Mouse (Mus musculus) kidney, postnatal 25 days (tissue): ENCODE data around the gene Gemin6.
"Not testable (repeated sequence)": the region's sequence is repeated elsewhere in the genome, so short reads cannot be mapped to it uniquely, and the experiment has no call there.

Experiments used
- DNase-seq, 2 experiments: peaks; one replicate each; pipeline ENCODE4 v3.0.0; 2021; ENCODE audit warnings: mixed read lengths in 2 of 2

Gemin6 gene

DNA sequence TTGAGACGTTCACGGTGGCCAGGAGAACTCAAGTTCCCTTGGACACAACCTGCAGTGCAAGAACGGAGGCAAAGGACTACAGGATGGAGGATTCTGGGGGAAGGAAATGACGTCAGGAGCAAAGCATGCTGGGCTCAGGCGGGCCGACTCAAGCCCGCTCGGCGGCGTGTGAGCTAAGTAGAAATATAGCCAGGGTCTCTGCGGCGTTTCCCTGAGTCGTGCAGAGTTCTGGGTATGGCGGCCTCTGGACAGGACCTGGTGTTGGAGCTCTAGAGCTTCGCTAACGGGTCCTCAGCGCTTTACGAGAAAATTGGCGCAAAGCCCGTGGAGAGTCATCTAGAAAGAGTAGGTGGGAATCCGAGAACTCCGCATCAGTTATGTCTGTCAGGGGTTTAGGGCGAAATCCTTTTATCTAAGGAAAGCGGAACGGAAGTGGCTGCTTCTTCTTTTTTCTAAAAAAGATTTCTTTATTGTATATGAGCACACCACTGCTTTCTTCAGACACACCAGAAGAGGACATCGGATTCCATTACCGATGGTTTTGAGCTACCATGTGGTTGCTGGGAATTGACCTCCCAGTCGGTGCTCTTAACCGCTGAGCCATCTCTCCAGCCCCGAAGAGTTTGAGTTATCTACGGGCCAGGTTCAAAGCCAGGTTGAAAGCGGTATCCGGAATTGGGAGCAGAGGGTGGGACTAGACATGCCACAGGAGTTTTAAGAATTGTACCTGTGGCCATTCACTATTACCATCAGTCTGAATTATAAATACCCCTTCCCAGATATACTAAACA, at the start of gene Gemin6:
Gemin6 (plus strand) TSS at position 116 of the 791 bp plus-strand sequence.
- DNase-seq = peak; percentile 86 to 91

DNA sequence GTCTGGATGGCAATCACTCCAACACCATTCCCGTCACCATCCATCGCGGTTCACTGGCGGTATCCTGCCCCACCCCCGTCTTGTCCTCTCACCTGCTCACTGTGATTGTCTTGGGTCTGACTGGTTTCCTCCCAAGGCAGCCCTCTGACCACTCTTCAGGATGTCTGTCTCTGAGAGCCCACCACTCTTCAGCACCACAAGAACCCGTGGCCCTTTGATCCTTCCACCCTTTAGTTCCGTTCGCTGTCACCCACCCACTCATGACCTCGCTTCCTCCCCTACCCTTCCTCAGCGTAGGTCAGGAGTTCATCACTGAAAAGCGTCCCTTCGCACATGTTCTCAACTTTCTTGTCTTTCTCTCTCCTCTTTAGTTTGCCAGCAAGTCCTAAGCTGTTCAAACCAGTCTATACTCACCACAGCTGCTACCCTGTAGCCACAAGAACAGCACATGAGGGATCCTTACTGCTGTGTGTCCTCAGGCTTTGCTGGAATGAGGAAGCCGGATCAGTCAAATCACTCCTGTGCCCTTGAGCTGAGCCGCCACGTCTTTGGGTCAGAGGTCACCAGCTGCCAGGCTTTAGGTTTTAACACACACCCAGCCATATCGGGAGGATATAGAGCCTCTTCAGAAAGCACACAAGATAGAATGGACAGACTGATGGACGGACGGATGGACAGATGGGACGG, 49.4 kb upstream of the Gemin6 start:
- DNase-seq = no peak

DNA sequence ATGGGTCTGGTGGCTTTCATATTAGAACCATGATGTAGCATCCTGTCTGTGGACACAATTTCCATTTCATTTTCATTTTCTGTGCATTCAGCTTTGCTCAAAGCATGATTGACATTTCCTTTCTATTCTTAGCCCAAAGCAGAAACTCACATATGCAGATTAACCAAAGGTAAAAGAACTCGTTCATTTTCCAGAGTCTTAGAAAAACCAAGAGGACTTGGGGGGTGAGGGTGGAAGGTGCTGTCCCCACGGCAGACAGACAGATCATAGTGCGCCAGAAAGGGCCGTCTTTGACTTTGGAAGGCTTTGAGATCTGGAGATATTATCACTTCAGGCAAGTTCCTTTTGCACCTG, 48.9 kb upstream of the Gemin6 start:
- DNase-seq = no peak

DNA sequence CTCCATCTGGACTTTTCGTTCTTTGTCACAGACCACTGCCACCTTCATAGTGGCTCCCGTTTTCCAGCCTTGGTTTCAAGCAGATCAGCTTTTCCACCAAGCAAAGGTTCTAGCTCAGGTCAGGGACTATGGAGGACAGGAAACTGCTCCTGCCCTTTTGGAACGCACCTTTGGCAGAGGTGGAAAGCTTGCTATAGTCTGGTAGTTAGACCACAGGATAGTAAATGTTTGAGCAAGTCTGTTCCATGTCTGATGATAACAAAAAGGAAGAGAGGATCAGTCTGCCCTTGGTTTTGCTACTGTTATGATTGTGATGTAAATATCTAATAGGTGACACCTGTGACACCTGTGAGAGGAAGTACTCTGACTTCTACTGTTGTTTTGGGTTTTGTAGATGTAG, 48.3 kb upstream of the Gemin6 start:
- no peak for DNase-seq

DNA sequence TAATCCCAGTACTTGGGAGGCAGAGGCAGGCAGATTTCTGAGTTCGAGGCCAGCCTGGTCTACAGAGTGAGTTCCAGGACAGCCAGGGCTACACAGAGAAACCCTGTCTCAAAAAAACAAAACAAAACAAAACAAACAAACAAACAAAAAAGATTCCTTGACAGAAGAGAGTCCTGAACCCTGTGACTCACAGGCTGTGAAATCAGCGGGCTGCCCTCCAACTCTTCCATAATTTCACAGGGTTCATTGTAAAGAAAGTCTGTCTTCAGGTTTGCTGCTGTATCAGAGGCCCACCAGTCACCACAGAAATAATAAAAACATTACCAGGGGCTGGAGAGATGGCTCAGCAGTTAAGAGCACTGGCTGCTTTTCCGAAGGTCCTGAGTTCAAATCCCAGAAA, 45.4 kb upstream of the Gemin6 start:
- DNase-seq = peak in 1 of 2 experiments; percentile 0

DNA sequence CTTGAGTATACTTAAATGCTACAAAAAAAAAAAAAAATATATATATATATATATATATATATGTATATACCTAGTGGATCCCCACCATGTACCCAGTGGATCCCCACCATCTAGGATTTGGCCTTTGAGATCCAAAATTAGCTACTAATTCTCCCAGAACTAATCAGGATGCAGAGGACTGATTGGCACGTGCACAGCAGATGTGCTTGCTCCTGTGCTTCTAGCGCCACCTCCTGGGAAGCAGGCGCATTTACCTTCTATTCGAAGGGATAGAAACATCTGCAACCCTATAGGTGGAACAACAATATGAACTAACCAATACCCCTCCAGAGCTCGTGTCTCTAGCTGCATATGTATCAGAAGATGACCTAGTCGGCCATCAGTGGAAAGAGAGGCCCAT, 44.3 kb upstream of the Gemin6 start:
- DNase-seq = peak; percentile 82 to 84

DNA sequence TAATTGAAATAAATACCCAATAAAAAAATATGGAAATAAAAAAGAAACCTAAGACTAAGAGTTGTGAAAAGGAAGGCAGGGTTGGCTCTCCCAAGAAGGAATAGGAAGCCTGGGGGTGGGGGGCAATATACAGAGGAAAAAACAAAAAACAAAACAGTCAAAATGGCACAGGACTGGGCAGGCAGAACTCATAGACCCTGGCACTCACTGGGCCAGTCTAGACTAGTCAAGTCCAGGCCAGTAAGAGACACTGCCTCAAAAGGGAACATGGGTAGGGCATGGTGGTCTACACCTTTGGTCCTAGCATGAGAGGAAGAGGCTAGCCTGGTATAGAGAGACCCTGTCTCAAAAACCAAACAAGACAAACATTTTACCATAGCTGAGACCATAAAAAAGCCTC, 43.8 kb upstream of the Gemin6 start:
- DNase-seq = no peak

DNA sequence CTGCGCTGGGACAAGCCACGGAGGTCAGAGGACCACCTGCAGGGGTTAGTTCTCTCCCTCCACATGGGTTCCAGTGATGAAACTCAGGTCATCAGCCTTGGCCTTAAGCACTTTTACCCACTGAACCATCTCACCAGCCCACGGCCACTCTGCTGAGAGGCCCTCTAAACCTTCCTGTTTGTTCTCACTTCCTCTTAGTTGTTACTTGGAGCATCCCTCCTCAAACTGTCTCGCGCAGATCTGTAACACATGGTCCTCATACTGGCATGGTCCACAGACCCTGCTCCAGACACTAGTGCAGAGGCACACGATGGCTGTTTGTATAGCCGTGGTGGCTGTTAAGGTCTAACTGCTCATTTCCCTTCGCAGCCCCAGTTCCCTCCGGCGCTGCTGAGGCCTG, 40.6 kb upstream of the Gemin6 start:
- no peak for DNase-seq

DNA sequence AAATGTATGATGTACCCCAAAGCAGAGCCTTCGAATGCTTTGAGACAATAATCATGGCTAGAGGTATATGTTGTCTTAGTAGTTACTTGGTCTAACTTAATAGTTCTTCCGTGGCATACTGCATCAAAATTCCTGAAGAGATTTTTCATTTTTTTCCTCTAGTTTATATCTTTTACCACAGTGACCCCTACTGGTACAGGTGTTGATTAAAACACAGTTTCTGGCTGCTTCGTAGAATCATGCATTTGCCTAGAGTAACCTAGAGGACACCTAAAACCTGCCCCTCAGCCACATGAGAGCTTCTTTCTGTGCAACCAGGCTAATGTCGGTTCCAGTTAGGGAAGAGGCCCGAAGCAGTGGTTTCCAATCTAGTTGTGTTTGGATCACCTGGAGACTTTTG, 31.2 kb upstream of the Gemin6 start:
- no peak for DNase-seq

DNA sequence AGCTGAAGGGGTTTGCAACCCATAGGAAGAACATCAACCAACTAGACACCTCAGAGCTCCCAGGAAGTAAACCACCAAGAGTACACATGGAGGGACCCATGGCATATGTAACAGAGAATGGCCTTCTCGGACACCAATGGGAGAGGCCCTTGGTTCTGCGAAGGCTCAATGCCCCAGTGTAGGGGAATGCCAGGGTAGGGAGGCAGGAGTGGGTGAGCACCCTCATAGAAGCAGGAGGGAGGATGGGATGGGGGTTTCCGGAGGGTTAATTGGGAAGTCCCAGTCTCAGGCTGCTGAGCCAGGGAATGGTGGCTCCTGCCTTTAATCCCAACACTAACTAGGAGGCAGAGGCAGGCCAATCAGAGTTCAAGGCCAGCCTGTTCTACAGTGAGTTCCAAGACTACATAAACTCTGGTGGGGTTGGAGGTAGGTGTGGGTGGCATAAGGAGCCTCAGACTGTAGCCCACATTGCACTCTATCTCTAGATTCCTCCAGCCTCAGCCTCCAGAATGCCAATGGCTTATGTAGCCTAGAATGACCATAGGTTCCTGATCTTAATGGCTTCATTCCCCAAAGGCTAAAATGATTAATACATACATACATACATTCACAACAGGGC, 25.0 kb upstream of the Gemin6 start:
- DNase-seq = no peak

DNA sequence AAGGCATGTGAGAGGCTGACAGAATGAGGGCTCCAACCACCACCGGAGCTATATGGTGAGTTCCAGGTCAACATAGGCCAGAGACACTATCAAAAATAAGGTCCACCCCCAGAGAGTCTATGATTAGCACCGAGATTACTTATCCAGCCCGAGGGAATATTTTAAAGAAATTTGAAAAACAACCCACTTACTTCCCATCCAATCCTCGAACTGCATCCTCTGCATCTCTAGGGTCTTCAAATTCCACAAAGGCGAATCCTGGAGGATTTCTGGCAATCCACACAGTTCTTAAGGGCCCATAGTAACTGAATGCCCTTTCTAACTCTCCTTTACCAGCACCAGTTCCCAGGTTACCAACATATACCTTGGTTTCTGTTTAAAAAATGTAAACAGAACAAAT, 18.6 kb upstream of the Gemin6 start:
- no peak for DNase-seq

DNA sequence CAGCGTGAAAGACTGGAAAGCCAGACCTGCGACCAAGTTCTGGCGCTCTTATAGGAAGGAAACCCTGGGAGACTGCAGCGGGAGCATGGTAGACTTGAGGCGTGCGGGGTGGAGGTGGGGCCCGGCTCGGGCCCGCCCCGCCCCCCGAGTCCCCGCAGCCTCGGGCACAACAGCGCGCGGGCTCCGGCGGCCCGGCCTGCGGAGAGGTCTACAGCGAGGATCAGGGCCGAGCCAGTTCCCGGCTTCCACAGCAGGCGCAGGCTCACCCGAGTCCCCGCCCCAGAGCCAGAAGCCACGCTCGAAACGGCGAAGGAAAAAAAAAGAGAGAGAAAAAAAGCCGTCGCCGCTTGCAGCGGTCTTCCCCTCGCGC, 18.0 kb upstream of the Gemin6 start:
- DNase-seq = peak; percentile 58 to 82

DNA sequence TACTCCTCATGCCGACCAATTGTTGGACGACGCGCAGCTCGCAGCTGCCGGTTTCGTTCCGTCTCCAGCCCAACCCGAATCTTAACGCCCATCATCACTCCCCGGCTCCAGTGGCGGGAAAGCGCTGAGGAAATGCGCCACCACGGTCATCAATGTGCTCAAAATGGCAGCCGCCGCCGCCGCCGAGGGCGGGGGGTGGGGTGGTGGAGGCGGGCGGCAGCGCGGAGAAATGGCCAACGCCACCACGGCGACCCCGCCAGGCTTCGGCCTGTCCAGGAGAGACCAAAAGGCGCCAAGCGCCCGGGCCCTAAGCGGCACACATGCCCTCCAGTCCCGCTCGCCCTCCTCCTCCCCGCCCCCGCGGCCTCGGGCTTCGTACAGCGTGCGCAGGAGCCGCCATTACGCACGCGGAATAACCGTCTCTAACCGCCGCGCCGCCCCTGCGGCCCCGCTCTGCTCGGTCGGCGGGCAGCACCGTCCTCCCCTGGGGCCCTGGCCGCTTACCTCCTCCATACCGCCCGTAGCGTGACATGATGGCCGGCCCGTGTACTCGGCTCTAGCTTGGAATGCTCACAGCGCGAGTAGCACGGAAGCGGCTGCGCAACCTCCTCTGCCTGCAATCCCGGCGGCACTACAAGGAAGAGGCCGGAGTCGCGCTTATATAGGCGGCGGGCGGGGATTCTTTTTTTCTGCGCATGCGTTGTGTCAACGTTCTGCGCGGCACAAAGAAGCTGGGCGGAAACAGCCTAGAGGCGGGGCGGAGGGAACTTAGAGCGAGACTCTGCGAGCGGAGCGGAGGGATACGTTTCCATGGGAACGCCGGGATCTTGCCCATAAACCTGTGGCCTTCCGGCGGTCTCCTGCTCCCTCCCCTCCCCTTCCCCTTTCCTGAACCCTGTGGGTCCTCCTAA, 17.3 kb upstream of the Gemin6 start, which contains the start of the genes Srsf7 and Ttc39d:
Srsf7 (minus strand) TSS at position 637 of the 911 bp plus-strand sequence.
Ttc39d (plus strand) TSS at position 790 of the 911 bp plus-strand sequence.
- peak; percentile 98 to 99 for DNase-seq

DNA sequence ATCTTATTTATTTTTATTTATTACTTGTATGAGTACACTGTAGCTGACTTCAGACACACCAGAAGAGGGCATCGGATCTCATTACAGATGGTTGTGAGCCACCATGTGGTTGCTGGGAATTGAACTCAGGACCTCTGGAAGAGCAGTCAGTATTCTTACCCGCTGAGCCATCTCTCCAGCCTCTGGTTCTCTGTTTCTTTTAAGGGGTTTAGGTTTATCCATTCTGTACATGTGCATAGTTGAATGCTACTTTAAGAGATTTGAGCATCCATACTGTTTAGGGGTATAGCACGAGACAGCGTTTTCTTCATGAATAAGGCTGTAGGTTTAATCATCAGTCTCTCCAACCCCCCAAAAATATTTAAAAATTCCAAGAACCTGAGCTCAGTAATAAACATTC, 10.2 kb upstream of the Gemin6 start:
- DNase-seq = not testable (repeated sequence)

DNA sequence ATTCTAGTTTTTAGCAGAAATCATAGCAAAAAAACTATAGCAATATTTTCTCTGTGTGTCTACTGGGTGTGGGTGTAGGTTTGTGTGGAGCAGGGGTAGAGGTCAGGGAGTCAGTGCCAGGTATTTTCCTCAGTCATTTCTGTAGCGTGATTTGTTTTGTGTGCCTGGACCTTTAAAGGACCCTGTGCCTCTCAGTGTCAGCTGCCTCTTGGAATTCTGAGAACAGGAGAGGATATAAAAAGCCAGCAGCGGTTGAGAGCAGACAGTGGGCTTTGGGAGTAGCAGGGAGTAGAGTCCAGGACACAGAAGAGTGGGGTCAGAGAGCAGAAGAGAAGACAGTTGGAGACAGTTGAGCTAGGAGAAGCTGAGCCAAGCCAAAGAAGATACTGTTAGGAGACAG, 4.1 kb upstream of the Gemin6 start:
- DNase-seq = no peak

DNA sequence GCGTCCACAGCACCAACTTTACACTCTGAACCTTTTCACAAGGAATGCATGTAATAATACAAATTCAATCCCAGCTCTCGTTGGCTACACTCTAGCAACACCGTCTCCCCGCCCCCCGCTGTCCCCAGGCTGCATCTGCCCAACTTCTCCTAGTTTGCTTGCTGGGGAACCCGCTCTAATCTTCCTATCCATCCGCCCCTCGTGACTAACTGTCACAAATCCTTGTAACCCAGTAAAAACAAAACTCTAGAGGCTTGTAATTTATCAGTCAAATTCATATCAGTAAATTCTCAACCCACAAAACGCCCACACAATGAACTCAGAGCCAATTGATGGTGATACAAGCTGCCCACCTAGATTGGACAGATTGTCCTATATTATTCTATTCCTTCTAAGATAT, 3.0 kb upstream of the Gemin6 start:
- no peak for DNase-seq

DNA sequence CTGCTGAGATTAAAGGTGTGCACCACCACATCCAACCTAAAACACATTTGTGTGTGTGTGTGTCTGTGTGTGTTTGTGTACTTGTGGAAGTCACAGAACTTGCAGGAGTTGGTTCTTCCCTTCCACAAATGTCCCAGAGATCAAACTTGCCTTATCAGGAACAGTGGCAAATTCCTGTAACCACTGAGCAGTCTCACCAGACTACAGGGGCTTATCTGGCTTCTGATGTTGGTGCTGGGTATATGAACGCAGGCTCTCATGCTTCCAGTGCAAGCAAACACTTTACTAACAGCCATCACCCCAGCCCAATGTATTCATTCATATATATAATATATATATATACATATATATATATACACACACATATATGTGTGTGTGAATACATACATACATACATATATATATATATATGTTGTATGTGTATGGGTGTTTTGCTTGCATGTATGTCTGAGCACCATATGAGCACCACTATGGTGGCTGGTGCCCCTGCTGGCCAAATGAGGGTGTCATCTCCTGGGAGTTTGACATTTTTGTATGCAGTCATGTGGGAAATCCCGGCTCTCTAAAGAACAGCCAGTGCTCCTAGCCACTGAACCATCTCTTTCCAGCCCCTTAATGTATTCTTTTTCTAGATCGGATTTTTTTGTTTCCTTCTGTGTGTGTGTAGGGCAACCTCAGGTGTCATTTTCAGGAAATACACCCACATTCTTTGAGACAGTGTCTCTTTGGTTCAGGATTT, 2.2 kb upstream of the Gemin6 start:
- peak; percentile 17 to 37 for DNase-seq

DNA sequence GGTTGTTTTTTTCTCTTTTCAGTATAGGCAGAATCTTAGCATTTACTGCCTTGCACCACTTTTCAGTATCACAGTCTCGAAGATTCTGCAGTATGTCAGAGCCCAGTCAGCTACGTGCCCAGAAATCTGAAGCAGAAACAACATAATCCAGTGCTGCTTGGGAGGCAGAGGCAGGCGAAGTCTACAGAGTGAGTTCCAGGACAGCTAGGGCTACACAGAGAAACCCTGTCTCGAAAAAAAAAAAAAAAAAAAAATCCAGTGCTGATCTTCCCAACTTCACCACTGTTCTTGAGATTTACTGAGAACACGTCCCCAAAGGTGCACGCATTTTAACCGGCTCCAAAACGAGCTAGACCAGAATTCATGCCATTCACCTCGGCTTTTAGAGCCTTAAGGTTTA, 412 bp upstream of the Gemin6 start:
- no peak for DNase-seq

DNA sequence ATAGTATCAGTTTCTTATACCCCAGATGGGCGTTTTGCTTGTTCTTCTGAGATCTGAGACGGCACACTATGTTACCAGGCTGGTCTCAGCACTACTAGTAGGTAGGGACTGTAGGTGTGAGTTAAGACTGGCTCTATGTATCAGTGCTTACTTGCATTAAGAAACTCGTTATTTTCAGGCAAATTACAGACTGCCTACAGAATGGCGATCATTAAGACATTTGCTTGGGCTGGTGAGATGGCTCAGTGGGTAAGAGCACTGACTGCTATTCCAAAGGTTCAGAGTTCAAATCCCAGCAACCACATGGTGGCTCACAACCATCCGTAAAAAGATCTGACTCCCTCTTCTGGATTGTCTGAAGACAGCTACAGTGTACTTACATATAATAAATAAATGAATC, 901 bp downstream of the Gemin6 start:
- not testable (repeated sequence) for DNase-seq

DNA sequence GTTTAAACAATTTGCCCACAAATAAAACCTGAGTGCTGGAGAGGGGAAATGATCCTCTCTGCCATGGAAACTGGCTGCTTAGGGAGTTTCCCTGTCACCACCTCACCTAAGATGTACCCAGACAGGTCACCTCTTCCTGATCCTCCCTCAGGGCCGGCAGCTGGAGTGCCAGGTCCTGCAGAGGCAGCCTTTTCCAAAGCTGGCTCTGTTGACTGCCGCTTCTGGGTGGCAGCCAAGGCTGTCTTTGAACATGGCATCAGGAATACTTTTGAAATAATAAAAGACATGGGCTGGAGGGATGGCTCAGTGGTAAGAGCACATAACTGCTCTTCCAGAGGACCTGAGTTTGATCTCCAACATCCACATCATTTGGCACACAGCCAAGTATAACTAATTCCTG, 5.2 kb downstream of the Gemin6 start:
- no peak for DNase-seq

DNA sequence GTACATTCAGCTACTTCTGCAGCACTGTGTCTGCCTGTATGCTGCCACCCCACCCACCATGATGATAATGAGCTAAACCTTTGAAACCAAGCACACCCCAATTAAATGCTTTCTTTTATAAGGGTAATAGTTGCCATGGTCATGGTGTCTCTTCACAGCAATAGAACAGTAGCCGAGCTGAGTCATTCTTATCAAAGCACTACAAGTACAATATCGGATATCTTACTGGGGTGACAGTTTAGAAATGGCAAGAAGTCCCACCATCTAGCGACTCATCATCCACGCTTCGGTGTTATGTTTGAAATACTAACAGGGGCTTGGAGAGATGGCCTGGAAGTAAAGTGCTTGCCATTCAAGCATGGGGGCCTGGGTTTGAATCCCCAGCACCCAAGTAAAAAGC, 9.6 kb downstream of the Gemin6 start:
- no peak for DNase-seq

DNA sequence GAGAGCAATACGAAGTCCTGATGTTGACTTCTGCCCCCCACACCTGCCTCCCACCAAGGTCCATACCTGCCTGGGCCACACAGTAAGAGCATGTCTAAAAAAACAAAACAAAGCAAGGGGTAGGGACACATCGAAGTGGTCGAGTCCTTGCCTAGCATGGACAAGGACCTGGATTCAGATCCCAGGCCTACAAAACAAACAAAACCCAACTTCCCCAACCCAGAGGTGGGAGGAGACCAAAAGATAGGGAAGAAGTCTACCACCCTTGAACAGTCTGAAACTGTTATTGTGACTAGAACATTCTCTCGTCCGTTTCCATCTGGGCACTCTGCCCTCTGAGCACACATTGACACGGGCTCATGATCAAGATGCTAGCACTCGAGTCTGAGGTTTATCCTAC, 10.1 kb downstream of the Gemin6 start:
- DNase-seq = no peak
